In genomic region chr2:29124571-29124935, GRCm38 (mm10) we compare ENCODE assay signal across 8 mouse cellular contexts. TPM values are rescaled to one million over a fixed set of nuclear protein-coding genes. Genes with fewer than 3 reads are reported as not detected.
DNase-seq lines count a peak whose midpoint lies in the region; ATAC-seq lines count a peak whose summit lies in the region.

No protein-coding gene starts in this region.

- H3K4me3 ChIP-seq in kidney, embryonic 16.5 days (ENCODE audit: low read length): peak overlapping the region; percentile 79
- peak overlapping the region; percentile 77 for H3K4me3 ChIP-seq in embryonic facial prominence, embryonic 10.5 days
- peak overlapping the region; percentile 88 for H3K4me3 ChIP-seq in hindbrain, embryonic 16.5 days (ENCODE audit: low read length)
- H3K4me3 ChIP-seq in midbrain, embryonic 16.5 days (ENCODE audit: low read depth, low read length): peak overlapping the region; percentile 85

- peaks cover 13% of the 10 kb centered on the region; the same call in 1 of the 2 replicates for H3K36me3 ChIP-seq in kidney, embryonic 16.5 days (ENCODE audit: insufficient read depth, low read length)
- H3K36me3 ChIP-seq in embryonic facial prominence, embryonic 10.5 days (replicated peaks): peaks cover 32% of the 10 kb centered on the region
- H3K36me3 ChIP-seq in hindbrain, embryonic 16.5 days (ENCODE audit: control insufficient read depth, insufficient read depth, low read length): peaks cover 9% of the 10 kb centered on the region
- peaks cover 9% of the 10 kb centered on the region for H3K36me3 ChIP-seq in midbrain, embryonic 16.5 days (ENCODE audit: control insufficient read depth, insufficient read depth, low read length)

- DNase-seq in kidney, postnatal 36 days: no peak
- DNase-seq in embryonic facial prominence, embryonic 10.5 days (ENCODE audit: low spot score): no peak
- no peak for DNase-seq in retina, embryonic 14.5 days (ENCODE audit: low spot score)
- no peak for DNase-seq in adrenal gland, postnatal 25 days

- H3K9ac ChIP-seq in kidney, embryonic 16.5 days (replicated peaks; ENCODE audit: low read length): peak overlapping the region; percentile 51
- peak overlapping the region; percentile 93 for H3K9ac ChIP-seq in hindbrain, embryonic 16.5 days (ENCODE audit: low read depth, low read length)
- H3K9ac ChIP-seq in midbrain, embryonic 16.5 days (ENCODE audit: low read depth, low read length): peak overlapping the region; percentile 71

- peak overlapping the region; percentile 54 for H3K27ac ChIP-seq in kidney, embryonic 16.5 days (ENCODE audit: low read length)
- H3K27ac ChIP-seq in embryonic facial prominence, embryonic 10.5 days (replicated peaks): peak overlapping the region; percentile 92
- peak overlapping the region; percentile 93 for H3K27ac ChIP-seq in hindbrain, embryonic 16.5 days (ENCODE audit: low read depth, low read length)
- H3K27ac ChIP-seq in midbrain, embryonic 16.5 days (ENCODE audit: low read length): peak overlapping the region; percentile 90

- H3K27me3 ChIP-seq in kidney, embryonic 16.5 days (ENCODE audit: insufficient read depth, low read length): no peaks in the 10 kb centered on the region
- H3K27me3 ChIP-seq in embryonic facial prominence, embryonic 10.5 days (replicated peaks; ENCODE audit: low read depth, poor library complexity, severe bottlenecking): no peaks in the 10 kb centered on the region
- no peaks in the 10 kb centered on the region for H3K27me3 ChIP-seq in hindbrain, embryonic 16.5 days (replicated peaks; ENCODE audit: control insufficient read depth, insufficient read depth, low read length)
- no peaks in the 10 kb centered on the region for H3K27me3 ChIP-seq in midbrain, embryonic 16.5 days (ENCODE audit: control insufficient read depth, insufficient read depth, low read depth, low read length)

- WGBS in kidney, embryonic 16.5 days: under 1% methylated on average over 24 of the region's 24 CpGs
- under 1% methylated on average over 24 of the region's 24 CpGs for WGBS in embryonic facial prominence, embryonic 10.5 days
- 0% methylated on average over 23 of the region's 24 CpGs for WGBS in hindbrain, embryonic 16.5 days
- 0% methylated on average over 18 of the region's 24 CpGs for WGBS in midbrain, embryonic 16.5 days

- no peaks in the 10 kb centered on the region for H3K9me3 ChIP-seq in kidney, embryonic 16.5 days (ENCODE audit: low read length)
- H3K9me3 ChIP-seq in embryonic facial prominence, embryonic 10.5 days: no peaks in the 10 kb centered on the region
- H3K9me3 ChIP-seq in hindbrain, embryonic 16.5 days (ENCODE audit: control insufficient read depth, low read length): no peaks in the 10 kb centered on the region
- no peaks in the 10 kb centered on the region for H3K9me3 ChIP-seq in midbrain, embryonic 16.5 days (replicated peaks; ENCODE audit: control insufficient read depth, low read length, poor library complexity, severe bottlenecking)

- ATAC-seq in kidney, embryonic 16.5 days (ENCODE audit: low FRiP score, low TSS enrichment): no peak
- no peak for ATAC-seq in hindbrain, embryonic 16.5 days
- ATAC-seq in midbrain, embryonic 16.5 days: no peak
- ATAC-seq in activated CD4-positive, CD25-positive, alpha-beta regulatory T cell, adult 4 months: no peak

- peak overlapping the region; percentile 63 for H3K4me2 ChIP-seq in kidney, embryonic 16.5 days (replicated peaks; ENCODE audit: low read depth, low read length)
- peak overlapping the region; percentile 81 for H3K4me2 ChIP-seq in hindbrain, embryonic 16.5 days (ENCODE audit: low read length)
- H3K4me2 ChIP-seq in midbrain, embryonic 16.5 days (ENCODE audit: low read length): peak overlapping the region; percentile 75

- H3K4me1 ChIP-seq in kidney, embryonic 16.5 days (ENCODE audit: insufficient read depth, low read length): peaks cover 8% of the 10 kb centered on the region
- H3K4me1 ChIP-seq in embryonic facial prominence, embryonic 10.5 days: peaks cover 11% of the 10 kb centered on the region
- peaks cover 11% of the 10 kb centered on the region for H3K4me1 ChIP-seq in hindbrain, embryonic 16.5 days (ENCODE audit: control insufficient read depth, insufficient read depth, low read depth, low read length)
- peaks cover 10% of the 10 kb centered on the region for H3K4me1 ChIP-seq in midbrain, embryonic 16.5 days (ENCODE audit: control insufficient read depth, insufficient read depth, low read length)

RNA-seq across cellular contexts. Expression of gene Setx, which starts 0.6 kb away (rescaled TPM):
- 8.0 and 8.9 TPM in 2 replicates for polyA plus RNA-seq in kidney, embryonic 16.5 days (2015; fragmentation: Nextera tagmentation; extraction: Ambion mirVana)
- 12.3 and 14.0 TPM in 2 replicates for polyA plus RNA-seq in embryonic facial prominence, embryonic 10.5 days (2016; fragmentation: Nextera tagmentation; extraction: Ambion mirVana)
- 9.3 and 10.2 TPM in 2 replicates for polyA plus RNA-seq in hindbrain, embryonic 16.5 days (2015; fragmentation: Nextera tagmentation; extraction: Ambion mirVana)
- 12.2 and 13.4 TPM in 2 replicates for polyA plus RNA-seq in midbrain, embryonic 16.5 days (2015; fragmentation: Nextera tagmentation; extraction: Ambion mirVana)
- polyA plus RNA-seq in activated CD4-positive, CD25-positive, alpha-beta regulatory T cell, adult 4 months (2017; shearing (Covaris generic)): 10 to 100 TPM; 31.1 to 32.1 TPM
- total RNA-seq in adrenal gland, postnatal 25 days (2021): 43.2 and 43.6 TPM in 2 replicates
